Mouse (Mus musculus): Measurements from ENCODE around the gene Clpb.

Gene Clpb

GRCm38 (mm10) chr7:101676033-101676761 is 12.8 kb downstream of the Clpb start:
- no peak for DNase-seq (ENCODE audit: low spot score in 2 of 2)

DNA sequence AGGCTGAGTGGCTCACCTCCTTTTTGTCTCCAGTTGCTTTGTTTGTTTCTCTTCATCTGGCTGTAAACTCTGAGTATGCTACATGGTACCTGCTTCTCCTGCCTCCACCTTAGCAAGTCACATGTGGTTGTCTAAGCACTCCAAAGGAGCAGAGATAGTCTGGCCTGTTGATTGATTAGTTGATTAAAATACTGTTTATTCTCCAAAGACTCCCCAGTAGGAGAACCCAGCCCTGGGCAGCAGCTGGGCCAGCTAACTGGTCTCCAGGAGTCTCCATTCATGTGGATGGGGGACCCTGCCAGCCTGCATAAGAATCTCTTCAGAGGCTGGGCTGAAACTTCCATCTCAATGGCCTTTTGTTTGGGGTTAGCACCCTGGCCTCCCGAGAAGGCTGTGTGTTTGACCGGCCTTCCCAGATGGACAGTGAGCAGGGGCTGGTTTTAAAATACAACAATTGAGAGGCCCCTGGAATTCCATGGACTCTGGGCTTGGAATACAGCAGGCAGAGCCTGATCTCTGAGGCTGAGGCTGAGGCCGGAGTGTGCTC is 13.4 kb downstream of the Clpb start:
- DNase-seq (ENCODE audit: low spot score in 2 of 2), result no peak

GRCm38 (mm10) chr7:101679591-101679990 is 16.2 kb downstream of the Clpb start:
- DNase-seq (ENCODE audit: low spot score in 2 of 2), result peak in 1 of 2 experiments; percentile 83

GRCm38 (mm10) chr7:101680961-101681360 is 17.5 kb downstream of the Clpb start:
- no peak for DNase-seq (ENCODE audit: low spot score in 2 of 2)

- DNase-seq (ENCODE audit: low spot score in 2 of 2), result no peak
Measured at GRCm38 (mm10) chr7:101681565-101682071, 18.2 kb downstream of the Clpb start.

GRCm38 (mm10) chr7:101682886-101683285 is 19.5 kb downstream of the Clpb start:
- no peak for DNase-seq (ENCODE audit: low spot score in 2 of 2)

DNA sequence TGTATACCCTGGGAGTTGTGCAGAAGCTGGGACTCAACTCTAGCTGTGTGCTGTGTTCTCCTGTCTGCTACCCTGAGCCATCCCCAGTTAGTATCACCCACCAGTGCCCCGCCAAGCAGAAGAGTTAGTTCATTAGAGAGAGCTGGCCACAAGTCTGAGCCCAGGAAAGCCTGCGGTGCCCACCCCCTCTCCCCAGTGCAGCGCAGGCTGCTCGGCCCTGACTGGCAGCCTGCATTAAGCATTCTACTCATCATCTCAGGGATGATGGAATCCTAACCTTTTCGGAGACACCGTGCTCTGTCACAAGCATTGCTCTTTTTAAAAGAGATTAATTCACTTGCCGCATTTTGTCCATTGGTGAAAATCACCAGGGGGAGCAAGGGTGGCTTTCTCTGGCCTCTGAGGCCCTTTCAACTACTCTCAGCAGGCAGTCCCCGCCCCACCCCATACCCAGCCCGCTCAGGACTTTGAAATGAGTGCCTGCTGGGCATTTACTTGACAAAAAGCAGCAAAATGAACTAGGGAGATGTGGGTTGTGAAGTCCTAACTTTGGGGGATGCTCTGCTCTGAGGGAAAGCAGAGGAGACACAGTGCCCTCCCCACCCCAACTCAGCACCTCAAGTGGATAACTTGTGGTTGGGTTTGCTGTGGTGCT is 20.7 kb downstream of the Clpb start:
- DNase-seq (ENCODE audit: low spot score in 2 of 2), result no peak

GRCm38 (mm10) chr7:101684671-101685070 is 21.2 kb downstream of the Clpb start:
- DNase-seq (ENCODE audit: low spot score in 2 of 2), result no peak

- no peak for DNase-seq (ENCODE audit: low spot score in 2 of 2)
Measured at GRCm38 (mm10) chr7:101687144-101687543, 23.7 kb downstream of the Clpb start.

- DNase-seq (ENCODE audit: low spot score in 2 of 2), result no peak
Measured at GRCm38 (mm10) chr7:101690471-101690870, 27.0 kb downstream of the Clpb start.

DNA sequence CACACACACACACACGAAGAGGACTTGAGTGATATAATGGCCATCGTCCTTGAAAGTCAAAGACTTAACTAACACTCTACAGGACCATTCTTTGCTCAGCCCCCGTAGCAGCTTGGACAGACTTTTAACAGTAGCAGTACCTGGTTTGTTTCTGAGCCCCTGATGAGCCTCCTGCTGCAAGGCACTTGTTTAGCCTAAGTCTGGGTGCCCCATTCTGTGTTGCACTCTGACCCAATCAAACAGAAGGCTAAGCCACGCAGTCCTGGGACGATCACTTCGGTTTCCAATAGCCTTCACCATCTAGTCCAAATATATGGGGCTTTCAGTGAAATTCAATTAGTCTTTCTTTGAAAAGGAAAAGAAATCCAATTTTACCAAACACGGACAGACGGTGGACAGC is 28.4 kb downstream of the Clpb start:
- no peak for DNase-seq (ENCODE audit: low spot score in 2 of 2)

- DNase-seq (ENCODE audit: low spot score in 2 of 2), result no peak
Measured at GRCm38 (mm10) chr7:101692446-101692845, 29.0 kb downstream of the Clpb start.

GRCm38 (mm10) chr7:101695483-101695882 is 32.0 kb downstream of the Clpb start:
- DNase-seq (ENCODE audit: low spot score in 2 of 2), result no peak

DNA sequence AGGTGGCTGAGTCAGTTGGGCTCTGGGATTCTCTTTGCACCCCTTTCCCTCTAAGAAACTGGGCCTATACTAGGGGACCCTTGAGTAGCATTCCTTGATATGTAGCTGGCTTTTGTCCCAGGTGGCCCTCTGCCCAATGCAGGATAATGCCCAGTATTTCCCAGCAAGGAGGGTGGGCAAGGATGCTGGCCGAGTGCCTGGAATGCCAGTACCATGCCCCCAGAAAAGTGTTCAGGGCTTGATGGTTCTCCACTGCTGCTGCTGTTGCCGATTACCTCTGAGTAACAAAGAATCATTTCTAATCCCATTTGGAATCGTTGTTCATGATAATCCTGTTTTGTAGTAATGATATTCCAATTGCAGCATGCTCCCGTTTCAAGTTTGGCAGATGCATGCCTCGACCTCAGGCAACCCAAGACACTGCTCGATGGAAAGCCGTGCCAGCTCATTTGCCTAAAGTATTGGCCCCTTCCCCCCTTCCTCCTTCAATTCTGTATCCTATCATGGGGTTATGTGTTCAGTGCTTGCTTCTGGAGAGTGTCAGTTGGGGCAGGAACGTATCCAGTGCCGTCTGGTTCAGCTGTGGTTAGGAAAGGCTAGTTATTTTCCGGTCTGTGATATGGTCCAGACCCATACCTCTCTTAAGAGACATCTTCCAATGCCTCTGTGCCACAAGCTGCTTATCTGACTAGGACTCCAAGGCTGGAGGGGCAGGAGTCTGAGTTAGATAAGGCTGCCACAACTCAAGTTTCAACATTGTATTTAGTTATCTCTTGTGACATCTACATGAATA is 33.7 kb downstream of the Clpb start:
- DNase-seq (ENCODE audit: low spot score in 2 of 2), result no peak

- no peak for DNase-seq (ENCODE audit: low spot score in 2 of 2)
Measured at GRCm38 (mm10) chr7:101700296-101700695, 36.9 kb downstream of the Clpb start.

- no peak for DNase-seq (ENCODE audit: low spot score in 2 of 2)
Measured at GRCm38 (mm10) chr7:101702706-101703105, 39.3 kb downstream of the Clpb start.

GRCm38 (mm10) chr7:101709586-101709985 is 46.2 kb downstream of the Clpb start:
- no peak for DNase-seq (ENCODE audit: low spot score in 2 of 2)

GRCm38 (mm10) chr7:101710236-101710635 is 46.8 kb downstream of the Clpb start:
- DNase-seq (ENCODE audit: low spot score in 2 of 2), result no peak

GRCm38 (mm10) chr7:101713828-101714400 is 50.5 kb downstream of the Clpb start:
- no peak for DNase-seq (ENCODE audit: low spot score in 2 of 2)

GRCm38 (mm10) chr7:101715041-101715551 is 51.7 kb downstream of the Clpb start:
- DNase-seq (ENCODE audit: low spot score in 2 of 2), result no peak

DNA sequence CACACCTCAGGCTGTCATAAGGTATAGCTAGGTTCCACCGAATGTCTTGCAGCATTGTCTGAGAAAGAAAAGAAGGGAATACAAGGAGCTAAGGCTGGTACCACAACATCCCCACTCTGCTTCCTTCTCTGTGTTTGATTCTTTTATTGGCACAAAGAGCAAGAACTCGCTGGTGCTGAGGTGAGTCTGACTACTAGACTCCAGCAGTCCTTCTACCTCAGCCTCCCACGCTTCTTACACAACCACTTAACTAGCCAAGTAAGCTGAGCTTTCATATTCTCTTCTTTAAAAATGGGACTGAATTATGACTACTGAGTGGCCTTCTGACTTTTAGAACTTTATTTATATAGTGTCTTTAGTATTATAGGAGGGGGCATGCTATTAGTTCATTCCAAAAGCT is 56.9 kb downstream of the Clpb start:
- DNase-seq (ENCODE audit: low spot score in 2 of 2), result no peak

DNA sequence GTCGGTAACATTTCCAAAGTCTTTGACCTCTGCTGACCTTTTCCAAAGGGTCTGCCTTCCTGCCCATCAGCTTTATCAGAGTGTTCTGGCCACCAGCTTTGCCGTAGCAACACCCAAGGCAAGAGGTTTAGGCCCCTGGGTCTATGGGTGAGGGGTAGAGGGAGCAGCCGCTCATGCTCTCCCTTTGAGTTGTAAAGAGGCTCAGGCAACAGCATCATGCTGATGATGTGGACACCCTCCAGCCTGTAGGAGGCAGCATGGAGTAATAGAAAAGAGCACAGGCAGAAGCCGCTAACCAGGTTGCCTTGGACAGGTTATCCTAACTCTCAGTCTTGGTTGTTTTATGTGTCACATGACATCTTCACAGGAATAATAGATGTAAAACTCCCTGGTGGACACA is 61.6 kb downstream of the Clpb start:
- no peak for DNase-seq (ENCODE audit: low spot score in 2 of 2)

Data from left cerebral cortex, adult 9 months (tissue).